Comparison of ENCODE assay signal across 7 mouse cellular contexts in the genomic region with DNA sequence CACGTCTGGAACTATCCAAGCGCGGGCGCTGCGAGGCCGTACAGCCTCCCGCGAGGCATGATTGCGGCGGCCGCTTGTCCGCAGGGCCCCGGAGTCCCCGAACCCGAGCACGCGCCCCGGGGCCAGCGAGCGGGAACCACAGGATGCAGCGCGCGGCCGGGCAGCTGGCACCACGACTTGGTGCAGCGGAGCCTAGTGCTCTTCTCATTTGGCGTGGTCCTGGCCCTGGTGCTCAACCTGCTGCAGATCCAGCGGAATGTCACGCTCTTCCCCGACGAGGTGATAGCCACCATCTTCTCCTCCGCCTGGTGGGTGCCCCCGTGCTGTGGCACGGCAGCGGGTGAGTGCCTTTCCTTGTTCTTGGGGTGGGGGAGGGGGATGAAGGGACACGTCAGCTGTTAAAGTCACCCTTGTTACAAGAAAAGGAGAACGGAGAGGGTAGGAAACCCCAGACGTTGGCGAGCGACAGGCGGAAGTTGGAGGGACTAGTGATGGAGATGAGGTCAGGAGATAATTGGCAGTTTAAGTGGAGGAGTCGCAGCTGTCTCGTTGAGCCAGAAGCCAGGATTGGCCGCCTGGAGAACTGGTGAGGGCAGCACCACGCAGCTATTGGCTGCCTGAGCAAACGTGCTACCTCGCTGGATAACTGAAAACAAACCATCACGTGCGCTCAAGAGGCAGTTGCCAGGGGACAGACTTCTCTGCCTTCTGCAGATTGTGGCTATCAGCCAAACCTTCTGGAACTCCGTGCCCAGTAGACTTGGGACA. TPM values are rescaled to one million over a fixed set of nuclear protein-coding genes. Genes with fewer than 3 reads are reported as not detected.
DNase-seq lines count a peak whose midpoint lies in the region; ATAC-seq and TF ChIP-seq lines count a peak whose summit lies in the region.

No protein-coding gene starts in this region.

- peak overlapping the region; percentile 92 for H3K27ac ChIP-seq in embryonic facial prominence, embryonic 12.5 days
- H3K27ac ChIP-seq in kidney, adult 2 months (ENCODE audit: insufficient read depth, low read depth, low read length): peak overlapping the region; percentile 54
- peak overlapping the region; percentile 94 for H3K27ac ChIP-seq in limb, embryonic 12.5 days
- H3K27ac ChIP-seq in midbrain, embryonic 15.5 days: peak overlapping the region; percentile 91
- peak overlapping the region; percentile 84 for H3K27ac ChIP-seq in spleen, adult 2 months (ENCODE audit: insufficient read depth, low read length)

- peak overlapping the region; percentile 80 for H3K4me2 ChIP-seq in embryonic facial prominence, embryonic 12.5 days (replicated peaks)
- H3K4me2 ChIP-seq in limb, embryonic 12.5 days: peak overlapping the region; percentile 71
- peak overlapping the region; percentile 92 for H3K4me2 ChIP-seq in midbrain, embryonic 15.5 days

- H3K4me1 ChIP-seq in embryonic facial prominence, embryonic 12.5 days: peaks cover 23% of the 10 kb centered on the region
- H3K4me1 ChIP-seq in kidney, adult 2 months (ENCODE audit: control insufficient read depth, insufficient read depth, low read length): peaks cover 12% of the 10 kb centered on the region
- peaks cover 26% of the 10 kb centered on the region for H3K4me1 ChIP-seq in limb, embryonic 12.5 days (replicated peaks)
- peaks cover 44% of the 10 kb centered on the region for H3K4me1 ChIP-seq in midbrain, embryonic 15.5 days
- peaks cover 10% of the 10 kb centered on the region; the same call in 1 of the 2 replicates for H3K4me1 ChIP-seq in spleen, adult 2 months (ENCODE audit: control insufficient read depth, insufficient read depth, insufficient read length)

- H3K9ac ChIP-seq in embryonic facial prominence, embryonic 12.5 days: peak overlapping the region; percentile 79
- peak overlapping the region; percentile 75 for H3K9ac ChIP-seq in limb, embryonic 12.5 days (replicated peaks)
- H3K9ac ChIP-seq in midbrain, embryonic 15.5 days: peak overlapping the region; percentile 61

- no peaks in the 10 kb centered on the region for H3K9me3 ChIP-seq in embryonic facial prominence, embryonic 12.5 days
- no peaks in the 10 kb centered on the region for H3K9me3 ChIP-seq in limb, embryonic 12.5 days
- H3K9me3 ChIP-seq in midbrain, embryonic 15.5 days: no peaks in the 10 kb centered on the region

- no peak for TF ChIP-seq CTCF in kidney, adult 2 months (conservative IDR thresholded peaks at IDR 0.05; ENCODE audit: insufficient read depth, insufficient read length, low read depth, low read length)
- TF ChIP-seq CTCF in spleen, adult 2 months (IDR thresholded peaks at IDR 0.05; ENCODE audit: extremely low read depth, insufficient read depth, insufficient read length, insufficient replicate concordance): no peak

- DNase-seq in adrenal gland, postnatal 25 days: peak; percentile 81
- peak; percentile 84 to 90 for DNase-seq in heart, adult 18-20 months
- peak; percentile 97 for DNase-seq in kidney, adult 2 months
- peak; percentile 70 to 76 for DNase-seq in spleen, adult 2 months (ENCODE audit: low read depth in 1 of 2, low spot score in 2 of 2)

- H3K27me3 ChIP-seq in embryonic facial prominence, embryonic 12.5 days: no peaks in the 10 kb centered on the region
- no peaks in the 10 kb centered on the region for H3K27me3 ChIP-seq in kidney, adult 2 months (replicated peaks; ENCODE audit: control insufficient read depth, insufficient read depth, low read length)
- H3K27me3 ChIP-seq in limb, embryonic 12.5 days: no peaks in the 10 kb centered on the region
- no peaks in the 10 kb centered on the region for H3K27me3 ChIP-seq in midbrain, embryonic 15.5 days (replicated peaks)
- no peaks in the 10 kb centered on the region for H3K27me3 ChIP-seq in spleen, adult 2 months (ENCODE audit: control insufficient read depth, insufficient read depth, low read length)

- TF ChIP-seq POLR2A in kidney, adult 2 months (IDR thresholded peaks at IDR 0.05; ENCODE audit: low read depth, low read length): no peak
- no peak for TF ChIP-seq POLR2A in spleen, adult 2 months (IDR thresholded peaks at IDR 0.05; ENCODE audit: low read depth, low read length)

- H3K36me3 ChIP-seq in embryonic facial prominence, embryonic 12.5 days: peaks cover 33% of the 10 kb centered on the region
- H3K36me3 ChIP-seq in kidney, adult 2 months (ENCODE audit: control insufficient read depth, insufficient read depth, low read length): peaks cover 3% of the 10 kb centered on the region
- peaks cover 36% of the 10 kb centered on the region for H3K36me3 ChIP-seq in limb, embryonic 12.5 days
- peaks cover 25% of the 10 kb centered on the region for H3K36me3 ChIP-seq in midbrain, embryonic 15.5 days (replicated peaks)
- H3K36me3 ChIP-seq in spleen, adult 2 months (ENCODE audit: control insufficient read depth, insufficient read depth, low read length): peaks cover 21% of the 10 kb centered on the region

- ATAC-seq in embryonic facial prominence, embryonic 12.5 days (ENCODE audit: insufficient number of reproducible peaks, insufficient read depth, low FRiP score, low TSS enrichment): peak; percentile 82
- ATAC-seq in limb, embryonic 12.5 days (ENCODE audit: insufficient number of reproducible peaks, insufficient read depth, low FRiP score, low TSS enrichment, low read depth): peak; percentile 61; the same call in 1 of the 2 replicates
- ATAC-seq in midbrain, embryonic 15.5 days (replicated peaks): peak; percentile 88

- H3K4me3 ChIP-seq in embryonic facial prominence, embryonic 12.5 days: peak overlapping the region; percentile 84
- H3K4me3 ChIP-seq in kidney, adult 2 months (ENCODE audit: insufficient read depth, low read depth, low read length): peak overlapping the region; percentile 66
- peak overlapping the region; percentile 80 for H3K4me3 ChIP-seq in limb, embryonic 12.5 days (replicated peaks)
- peak overlapping the region; percentile 57 for H3K4me3 ChIP-seq in midbrain, embryonic 15.5 days
- H3K4me3 ChIP-seq in spleen, adult 2 months (ENCODE audit: extremely low read depth, insufficient read depth, insufficient read length): peak overlapping the region; percentile 87

- under 1% methylated on average over 50 of the region's 50 CpGs for WGBS in embryonic facial prominence, embryonic 12.5 days
- under 1% methylated on average over 50 of the region's 50 CpGs for WGBS in kidney, adult 2 months
- WGBS in limb, embryonic 12.5 days: under 1% methylated on average over 50 of the region's 50 CpGs
- under 1% methylated on average over 50 of the region's 50 CpGs for WGBS in midbrain, embryonic 15.5 days
- WGBS in spleen, adult 2 months: under 1% methylated on average over 50 of the region's 50 CpGs

RNA-seq across cellular contexts. Expression of a gene that starts 0.5 kb away (rescaled TPM):
- total RNA-seq in adrenal gland, postnatal 25 days (2021): 164 and 170 TPM in 2 replicates
- polyA plus RNA-seq in embryonic facial prominence, embryonic 12.5 days (2016; fragmentation: Nextera tagmentation; extraction: Ambion mirVana): 64.3 and 73.5 TPM in 2 replicates
- total RNA-seq in heart, adult 18-20 months (2021): 10 to 100 TPM; 19.2 to 27.3 TPM
- 52.0 and 55.3 TPM in 2 replicates for polyA plus RNA-seq in kidney, adult 2 months (2012; rRNA removed)
- 66.5 and 67.8 TPM in 2 replicates for polyA plus RNA-seq in limb, embryonic 12.5 days (2016; fragmentation: Nextera tagmentation; extraction: Ambion mirVana)
- polyA plus RNA-seq in midbrain, embryonic 15.5 days (2015; fragmentation: Nextera tagmentation; extraction: Ambion mirVana): 79.3 and 84.0 TPM in 2 replicates
- 20.6 and 32.8 TPM in 2 replicates for polyA plus RNA-seq in spleen, adult 2 months (2012; rRNA removed)

Comparison
In these comparisons a context has a peak if more than half of its experiments do, and no peak if none do; other contexts are left out.
1. Peak in every context shown above with its lines: DNase-seq, ATAC-seq, H3K4me3 ChIP-seq and H3K27ac ChIP-seq.